Mouse (Mus musculus) testis, adult 10 weeks (tissue): ENCODE data around the gene Fam3c. TPM values are rescaled to one million over a fixed set of nuclear protein-coding genes. Genes with fewer than 3 reads are reported as not detected.

Source experiments
- polyA plus RNA-seq: library from polyadenylated mRNA; stranded (reverse); fragments of 350-450 nt; fragmentation: Illumina TruSeq; extraction: RNeasy Lipid Tissue Mini Kit (QIAGEN cat#74804); gene quantifications from one replicate; pipeline ENCODE4 v1.2.3, GENCODE M21; 2014; ENCODE audit warnings: low read depth, low replicate concordance

Fam3c gene
- 16.4 TPM for polyA plus RNA-seq

GRCm38 (mm10) chr6:22356086-22356507, at the start of gene Fam3c:
TSS of gene Fam3c (minus strand) at chr6:22356243.

GRCm38 (mm10) chr6:22288004-22288736, 67.9 kb downstream of the Fam3c start, which contains the start of gene Wnt16:
TSS of gene Wnt16 (plus strand) at chr6:22288227.

Other genes with a start within 250 kb of the Fam3c start
- not detected for gene Wnt16, start 68.0 kb downstream of the Fam3c start, polyA plus RNA-seq